Mouse (Mus musculus): ENCODE data around the gene B4galt1. TPM values are rescaled to one million over a fixed set of nuclear protein-coding genes. Genes with fewer than 3 reads are reported as not detected.

B4galt1 gene
- total RNA-seq, 1 experiment from 2014 or later, result 69.4 TPM

- no peak for DNase-seq
Measured at GRCm38 (mm10) chr4:40872129-40872528, 18.3 kb upstream of the B4galt1 start.

- no peak for DNase-seq
Measured at GRCm38 (mm10) chr4:40870206-40870605, 16.4 kb upstream of the B4galt1 start.

DNA sequence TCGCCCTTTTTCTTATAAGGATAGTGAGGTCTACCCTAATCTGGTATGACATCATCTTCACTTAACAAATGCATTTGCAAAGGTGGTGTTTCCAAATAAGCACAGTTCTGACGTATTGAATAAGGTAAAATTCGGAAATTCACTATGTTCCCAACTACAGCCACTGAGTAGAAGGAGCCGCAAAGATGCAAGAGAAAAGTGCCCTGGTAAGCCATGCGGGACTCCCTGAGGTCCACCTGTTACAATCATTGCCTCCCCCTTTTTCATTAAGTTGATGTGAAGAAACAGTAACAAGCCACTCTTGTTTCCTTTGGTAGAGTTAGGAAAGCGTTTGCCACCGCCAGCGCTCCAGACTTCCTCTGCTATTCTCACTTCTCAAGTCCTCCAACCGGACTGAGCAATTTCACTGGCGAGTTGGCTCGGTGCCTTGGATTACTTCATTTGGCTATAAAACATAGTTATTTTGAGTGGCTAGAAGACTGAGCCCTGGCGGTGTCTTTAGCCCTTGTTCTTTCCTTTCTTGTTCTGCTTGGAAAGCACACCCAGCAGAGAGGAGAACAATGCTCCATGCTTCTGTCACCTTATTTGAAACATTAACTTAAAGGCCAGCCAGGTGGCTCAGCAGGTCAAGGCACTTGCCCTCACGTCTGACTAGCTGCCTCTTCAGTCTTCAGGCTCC, 14.9 kb upstream of the B4galt1 start:
- peak; percentile 91 for DNase-seq

DNA sequence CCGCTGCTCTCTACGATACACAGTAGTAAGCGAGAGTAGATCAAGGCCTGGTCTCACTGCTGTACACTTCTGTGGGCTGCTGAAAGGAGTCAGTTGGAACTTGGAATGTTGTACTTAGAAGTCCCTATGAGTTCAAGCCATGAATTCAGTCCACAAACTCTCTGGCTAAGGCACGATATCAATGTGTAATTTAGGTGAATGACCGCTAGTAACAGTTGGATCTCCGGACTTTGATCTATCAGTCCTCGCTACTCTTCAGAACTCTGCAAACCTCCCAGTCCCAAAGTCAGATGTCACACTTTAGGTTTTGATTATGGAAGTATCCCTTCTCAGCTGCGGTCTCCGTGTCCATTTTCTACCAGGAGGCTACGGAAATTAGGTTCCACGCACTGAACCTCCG, 10.6 kb upstream of the B4galt1 start:
- no peak for DNase-seq

GRCm38 (mm10) chr4:40863340-40863739, 9.5 kb upstream of the B4galt1 start:
- DNase-seq, result no peak

GRCm38 (mm10) chr4:40861131-40861530, 7.3 kb upstream of the B4galt1 start:
- no peak for DNase-seq

- DNase-seq, result no peak
Measured at GRCm38 (mm10) chr4:40857824-40858346, 4.1 kb upstream of the B4galt1 start.

- no peak for DNase-seq
Measured at GRCm38 (mm10) chr4:40856571-40856970, 2.8 kb upstream of the B4galt1 start.

- DNase-seq, result no peak
Measured at GRCm38 (mm10) chr4:40854387-40854933, 655 bp upstream of the B4galt1 start.

GRCm38 (mm10) chr4:40852861-40853564, 792 bp downstream of the B4galt1 start:
- DNase-seq, result peak; percentile 48

DNA sequence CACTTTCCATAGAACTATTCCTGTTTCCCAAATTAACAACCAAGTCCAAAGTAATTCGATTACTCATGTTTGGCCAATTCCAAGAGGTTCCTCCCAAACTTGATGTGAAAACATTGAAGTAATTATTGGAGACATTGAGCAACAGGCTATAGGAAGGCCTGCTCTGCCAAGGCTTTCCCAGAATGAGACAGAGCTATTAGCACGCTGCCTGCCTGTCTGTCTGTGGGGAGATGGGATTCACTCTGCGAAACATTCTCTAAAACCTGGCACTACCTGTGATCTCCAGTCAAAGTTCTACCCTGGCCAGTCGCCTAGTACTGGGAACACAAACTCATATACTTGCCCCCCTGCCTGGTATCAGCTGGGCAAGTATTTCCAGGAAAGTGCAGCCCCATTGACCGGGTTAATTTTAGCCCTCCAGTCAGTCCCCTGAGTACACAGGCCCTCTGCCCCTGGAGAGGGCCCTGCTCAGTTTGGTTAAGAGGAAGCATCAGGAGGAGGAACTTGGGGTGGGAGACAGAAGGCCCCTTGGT, 1.5 kb downstream of the B4galt1 start:
- peak; percentile 56 for DNase-seq

GRCm38 (mm10) chr4:40851763-40852248, 2.0 kb downstream of the B4galt1 start:
- DNase-seq, result no peak

DNA sequence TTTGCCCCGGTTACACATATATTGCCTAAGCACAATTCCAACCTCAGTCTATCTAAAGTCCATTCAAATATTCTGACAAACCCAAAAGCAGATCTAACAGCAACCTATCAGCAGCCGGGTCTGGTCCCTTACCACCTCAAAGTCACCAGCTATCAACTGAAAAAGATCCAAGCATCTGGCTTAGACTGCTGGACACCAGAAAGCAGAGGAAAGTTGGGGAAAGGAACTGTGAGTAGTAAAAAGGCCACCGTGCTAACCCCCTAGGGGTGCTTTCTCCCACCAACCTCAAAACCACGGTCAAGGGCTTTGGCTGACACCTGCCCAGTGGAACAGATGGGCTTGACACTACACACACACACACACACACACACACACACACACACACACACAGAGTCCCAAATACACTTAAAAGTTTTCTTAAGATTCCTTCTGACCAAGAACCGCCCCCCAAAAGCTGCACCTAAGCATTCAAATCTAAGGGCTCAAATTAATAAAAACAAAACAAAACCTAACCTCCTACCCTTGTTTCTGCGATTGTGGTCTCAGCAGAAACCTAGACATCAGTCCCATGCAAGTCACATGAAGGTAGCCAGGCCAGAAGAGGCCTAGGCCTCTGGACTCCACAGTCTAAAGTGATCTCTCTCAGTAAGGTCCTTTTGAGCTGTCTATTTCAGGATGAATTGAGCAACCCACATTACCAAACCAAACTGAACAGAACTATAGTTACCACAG, 2.6 kb downstream of the B4galt1 start:
- DNase-seq, result no peak

DNA sequence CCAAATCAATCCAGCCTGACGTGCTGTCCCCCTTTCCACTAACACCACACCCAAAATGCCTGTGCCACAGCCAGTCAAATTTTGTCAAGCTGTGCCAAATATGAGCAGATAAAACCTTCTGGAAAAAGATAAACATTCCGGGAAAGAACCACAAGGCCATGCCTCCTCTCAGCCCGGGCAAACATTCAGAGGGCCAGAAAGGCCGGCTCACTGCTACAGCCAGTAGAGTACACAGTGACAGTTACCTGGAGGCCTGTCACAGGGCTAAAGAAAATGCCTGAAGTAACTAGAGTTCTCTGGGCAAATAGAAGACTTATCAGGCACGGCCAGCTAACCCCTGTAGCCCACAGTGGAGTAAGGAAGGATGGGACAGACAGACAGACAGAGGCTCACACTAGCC, 3.2 kb downstream of the B4galt1 start:
- DNase-seq, result peak; percentile 75

DNA sequence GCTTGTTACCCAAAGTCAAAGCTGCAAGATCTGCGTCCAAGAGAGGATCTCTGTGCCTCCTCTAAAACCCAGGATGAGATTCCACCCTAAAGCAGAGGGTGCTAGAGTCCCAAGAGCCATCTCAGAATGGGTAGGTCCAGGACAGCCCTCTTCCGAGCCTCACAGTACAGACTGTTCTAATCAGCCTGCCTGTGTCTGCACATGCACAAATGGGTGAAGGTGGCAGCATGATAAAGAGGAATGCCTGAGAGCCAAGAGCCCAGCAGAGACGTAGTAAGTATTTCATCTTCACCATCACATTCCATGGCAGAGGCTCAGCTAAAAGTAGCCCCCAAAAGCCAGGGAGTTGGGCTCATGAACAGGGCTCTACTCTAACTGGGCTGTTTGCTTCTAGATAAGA, 4.3 kb downstream of the B4galt1 start:
- DNase-seq, result no peak

DNA sequence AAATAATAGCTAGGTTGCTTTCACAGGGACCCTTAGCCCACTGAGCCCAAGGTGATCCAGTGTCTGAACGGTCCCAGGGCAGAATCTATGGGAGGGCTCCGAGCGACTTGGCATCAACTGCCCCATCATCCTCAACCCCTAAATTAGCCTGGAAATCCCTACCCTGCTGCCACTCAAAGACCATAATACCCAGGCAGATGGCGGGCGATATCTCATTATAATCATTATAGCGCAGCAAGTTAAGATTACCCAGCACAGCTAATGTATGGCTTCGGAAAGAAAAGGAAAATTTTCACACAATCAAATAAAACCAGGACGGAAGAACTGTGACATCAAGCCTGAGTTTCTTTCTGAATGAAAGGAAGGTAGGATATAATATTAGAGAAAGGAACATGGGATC, 5.6 kb downstream of the B4galt1 start:
- no peak for DNase-seq

GRCm38 (mm10) chr4:40847160-40847559, 6.6 kb downstream of the B4galt1 start:
- DNase-seq, result peak; percentile 51

DNA sequence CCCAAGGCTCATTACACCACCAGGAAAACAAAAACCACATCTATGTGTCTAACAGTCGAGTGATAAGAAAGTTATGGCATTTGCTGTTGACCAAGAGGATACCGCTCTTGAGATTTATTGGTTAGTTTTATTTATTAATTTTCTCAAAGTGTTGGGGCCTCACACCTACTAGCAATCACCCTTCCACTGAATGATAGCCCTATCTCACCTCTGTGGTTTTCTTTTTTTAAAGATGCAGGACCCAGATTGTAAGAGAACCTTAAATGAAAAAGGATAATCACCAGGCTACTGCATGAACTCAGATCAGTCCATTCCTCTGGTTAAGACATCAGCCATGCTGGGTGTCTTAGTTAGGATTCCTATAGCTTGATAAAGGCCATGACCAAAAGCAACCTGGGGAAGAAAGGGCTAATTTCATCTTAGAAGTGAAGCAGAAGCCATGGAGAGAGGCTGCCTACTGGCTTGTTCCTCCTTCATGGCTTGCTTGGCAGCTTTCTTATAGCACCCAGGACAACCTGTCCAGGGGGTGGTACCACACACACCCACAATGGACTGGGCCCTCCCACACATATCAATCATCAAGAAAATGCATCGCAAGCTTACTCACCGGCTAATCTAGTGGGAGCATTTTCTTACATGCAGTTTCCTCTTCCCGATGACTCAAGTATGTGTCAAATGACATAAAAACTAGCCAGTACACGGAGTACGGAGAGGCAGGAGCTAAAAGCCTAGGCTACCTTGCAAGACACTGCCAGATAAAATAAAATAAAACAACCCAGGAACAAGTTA, 7.5 kb downstream of the B4galt1 start:
- peak; percentile 40 for DNase-seq

DNA sequence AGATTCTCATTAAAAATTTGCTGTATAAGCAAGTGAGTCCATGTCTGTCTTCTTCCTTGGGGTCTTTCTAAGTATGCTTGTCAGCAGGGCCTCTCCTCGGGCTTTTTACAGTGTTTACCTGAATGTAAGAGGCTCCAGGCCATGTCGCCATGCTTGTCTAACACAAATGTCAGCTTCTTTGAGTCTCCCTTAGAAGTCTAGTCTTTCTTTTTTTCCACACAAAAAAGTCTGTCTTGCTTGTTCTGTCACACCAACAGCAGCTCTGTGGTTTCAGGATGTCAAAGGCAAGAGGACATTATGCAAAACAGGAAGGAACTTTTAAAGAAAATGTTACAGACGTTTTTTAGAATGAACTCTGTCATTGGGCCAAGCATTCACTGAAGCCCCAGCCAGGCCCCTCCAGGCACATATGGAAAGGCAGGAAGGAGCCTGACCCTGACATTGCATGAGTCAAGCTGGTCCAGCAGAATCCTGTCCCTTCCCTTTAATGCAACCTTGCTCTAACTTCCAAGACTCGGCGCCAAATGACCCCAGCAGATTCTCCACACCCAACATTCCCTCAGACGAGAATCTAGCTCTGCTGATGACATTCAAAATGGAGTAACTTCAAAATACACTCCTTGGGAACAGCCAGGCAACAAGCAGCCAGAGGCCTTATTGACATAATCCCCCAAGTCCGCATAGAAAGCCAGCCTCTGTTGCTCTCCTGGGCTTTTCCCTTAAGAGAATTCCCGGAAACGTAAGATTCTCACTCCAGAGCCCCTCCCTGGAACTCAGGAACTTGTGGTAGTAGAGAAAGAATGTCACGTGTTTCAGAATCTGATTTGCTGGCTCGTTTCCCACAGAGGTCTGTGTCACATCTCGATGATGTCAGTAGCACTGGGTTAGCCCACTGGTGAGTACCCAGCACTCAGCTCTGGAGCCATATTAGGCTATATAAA, 8.7 kb downstream of the B4galt1 start:
- peak; percentile 73 for DNase-seq

GRCm38 (mm10) chr4:40844251-40844721, 9.5 kb downstream of the B4galt1 start:
- peak; percentile 70 for DNase-seq

All from adrenal gland, postnatal 14 days (tissue).